Mouse (Mus musculus): ENCODE measurements around the gene Aif1l. TPM values are rescaled to one million over a fixed set of nuclear protein-coding genes. Genes with fewer than 3 reads are reported as not detected.

Aif1l gene
- polyA plus RNA-seq, 1 experiment from 2014 or later = 89.0 TPM

Other genes starting within 250 kb of the Aif1l start
- 0.19 and 0.20 TPM in 2 replicates for gene Qrfp, start 139.6 kb upstream of the Aif1l start, polyA plus RNA-seq (2016; fragmentation: Nextera tagmentation; extraction: Ambion mirVana)
- 0.17 and 0.35 TPM in 2 replicates for gene Fibcd1, start 104.1 kb upstream of the Aif1l start, polyA plus RNA-seq (2016; fragmentation: Nextera tagmentation; extraction: Ambion mirVana)
- 2.3 TPM in 2 replicates for gene Lamc3, start 62.8 kb upstream of the Aif1l start, polyA plus RNA-seq (2016; fragmentation: Nextera tagmentation; extraction: Ambion mirVana)
- 120 and 121 TPM in 2 replicates for gene Nup214, start 24.3 kb downstream of the Aif1l start, polyA plus RNA-seq (2016; fragmentation: Nextera tagmentation; extraction: Ambion mirVana)
- 1.8 and 2.2 TPM in 2 replicates for gene Fam78a, start 134.7 kb downstream of the Aif1l start, polyA plus RNA-seq (2016; fragmentation: Nextera tagmentation; extraction: Ambion mirVana)
- gene Plpp7, start 145.4 kb downstream of the Aif1l start, polyA plus RNA-seq (2016; fragmentation: Nextera tagmentation; extraction: Ambion mirVana) = 4.7 and 5.7 TPM in 2 replicates
- gene Prrc2b, start 200.9 kb downstream of the Aif1l start, polyA plus RNA-seq (2016; fragmentation: Nextera tagmentation; extraction: Ambion mirVana) = 60.0 and 69.9 TPM in 2 replicates

Measured in embryonic facial prominence, embryonic 10.5 days (tissue).